Mouse (Mus musculus): ENCODE measurements around the gene Rad51b. TPM values are rescaled to one million over a fixed set of nuclear protein-coding genes. Genes with fewer than 3 reads are reported as not detected.

Gene Rad51b
- total RNA-seq, 4 experiments from 2014 or later = 0.17 to 0.34 TPM; not detected in 2

- no peak for DNase-seq (ENCODE audit: low spot score in 2 of 2)
Measured at GRCm38 (mm10) chr12:79683350-79683749, 386.3 kb downstream of the Rad51b start.

GRCm38 (mm10) chr12:79683759-79684158 lies 386.7 kb downstream of the Rad51b start:
- no peak for DNase-seq (ENCODE audit: low spot score in 2 of 2)

- DNase-seq (ENCODE audit: low spot score in 2 of 2) = no peak
Measured at GRCm38 (mm10) chr12:79684338-79684737, 387.3 kb downstream of the Rad51b start.

- no peak for DNase-seq (ENCODE audit: low spot score in 2 of 2)
Measured at GRCm38 (mm10) chr12:79686594-79687325, 389.7 kb downstream of the Rad51b start.

GRCm38 (mm10) chr12:79687683-79688386 lies 390.8 kb downstream of the Rad51b start:
- no peak for DNase-seq (ENCODE audit: low spot score in 2 of 2)

GRCm38 (mm10) chr12:79689299-79689698 lies 392.2 kb downstream of the Rad51b start:
- DNase-seq (ENCODE audit: low spot score in 2 of 2) = no peak

- no peak for DNase-seq (ENCODE audit: low spot score in 2 of 2)
Measured at GRCm38 (mm10) chr12:79691929-79692862, 395.1 kb downstream of the Rad51b start.

- DNase-seq (ENCODE audit: low spot score in 2 of 2) = no peak
Measured at GRCm38 (mm10) chr12:79695832-79696434, 398.9 kb downstream of the Rad51b start.

- no peak for DNase-seq (ENCODE audit: low spot score in 2 of 2)
Measured at GRCm38 (mm10) chr12:79703555-79703954, 406.5 kb downstream of the Rad51b start.

GRCm38 (mm10) chr12:79705501-79706266 lies 408.6 kb downstream of the Rad51b start:
- no peak for DNase-seq (ENCODE audit: low spot score in 2 of 2)

- DNase-seq (ENCODE audit: low spot score in 2 of 2) = no peak
Measured at GRCm38 (mm10) chr12:79707565-79708422, 410.7 kb downstream of the Rad51b start.

- no peak for DNase-seq (ENCODE audit: low spot score in 2 of 2)
Measured at GRCm38 (mm10) chr12:79708423-79708733, 411.3 kb downstream of the Rad51b start.

- DNase-seq (ENCODE audit: low spot score in 2 of 2) = no peak
Measured at GRCm38 (mm10) chr12:79713286-79713685, 416.2 kb downstream of the Rad51b start.

GRCm38 (mm10) chr12:79714484-79714883 lies 417.4 kb downstream of the Rad51b start:
- no peak for DNase-seq (ENCODE audit: low spot score in 2 of 2)

GRCm38 (mm10) chr12:79715506-79716345 lies 418.6 kb downstream of the Rad51b start:
- no peak for DNase-seq (ENCODE audit: low spot score in 2 of 2)

GRCm38 (mm10) chr12:79719091-79719846 lies 422.2 kb downstream of the Rad51b start:
- DNase-seq (ENCODE audit: low spot score in 2 of 2) = no peak

- no peak for DNase-seq (ENCODE audit: low spot score in 2 of 2)
Measured at GRCm38 (mm10) chr12:79719847-79720201, 422.7 kb downstream of the Rad51b start.

- no peak for DNase-seq (ENCODE audit: low spot score in 2 of 2)
Measured at GRCm38 (mm10) chr12:79724875-79725274, 427.8 kb downstream of the Rad51b start.
